Mouse (Mus musculus): ENCODE results near the gene Psors1c2. TPM values are rescaled to one million over a fixed set of nuclear protein-coding genes. Genes with fewer than 3 reads are reported as not detected.

Psors1c2 gene
- polyA plus RNA-seq, 1 experiment from 2014 or later, result 0.69 TPM

- 38% methylated on average over 5 of the region's 5 CpGs for WGBS
- ATAC-seq (replicated peaks; ENCODE audit: low FRiP score) (no peak), DNase-seq (ENCODE audit: low spot score) (no peak)
- no peak overlapping the region for H3K4me3 ChIP-seq (ENCODE audit: low read depth, low read length)
- H3K36me3 ChIP-seq (ENCODE audit: control insufficient read depth, insufficient read depth, low read length), result no peaks in the 10 kb centered on the region
- no peaks in the 10 kb centered on the region for H3K27me3 ChIP-seq (replicated peaks; ENCODE audit: control insufficient read depth, insufficient read depth, low read length)
- no peak overlapping the region for H3K27ac ChIP-seq (ENCODE audit: low read depth, low read length)
- no peaks in the 10 kb centered on the region for H3K4me1 ChIP-seq (replicated peaks; ENCODE audit: control insufficient read depth, insufficient read depth, low read length)
- H3K9ac ChIP-seq (ENCODE audit: low read depth, low read length), result no peak overlapping the region
- no peaks in the 10 kb centered on the region for H3K9me3 ChIP-seq (ENCODE audit: control insufficient read depth, low read length)
- no peak overlapping the region for H3K4me2 ChIP-seq
These were observed 23.8 kb downstream of the Psors1c2 start for GRCm38 (mm10) chr17:35556812-35557211.

GRCm38 (mm10) chr17:35557351-35557750 is 24.4 kb downstream of the Psors1c2 start:
- H3K4me3 ChIP-seq (ENCODE audit: low read depth, low read length), result no peak overlapping the region
- no peaks in the 10 kb centered on the region for H3K27me3 ChIP-seq (replicated peaks; ENCODE audit: control insufficient read depth, insufficient read depth, low read length)
- 74% methylated on average over 9 of the region's 9 CpGs for WGBS
- H3K36me3 ChIP-seq (ENCODE audit: control insufficient read depth, insufficient read depth, low read length), result no peaks in the 10 kb centered on the region
- H3K9ac ChIP-seq (ENCODE audit: low read depth, low read length), result no peak overlapping the region
- no peak for ATAC-seq (replicated peaks; ENCODE audit: low FRiP score)
- H3K9me3 ChIP-seq (ENCODE audit: control insufficient read depth, low read length), result no peaks in the 10 kb centered on the region
- no peak overlapping the region for H3K4me2 ChIP-seq
- H3K4me1 ChIP-seq (replicated peaks; ENCODE audit: control insufficient read depth, insufficient read depth, low read length), result no peaks in the 10 kb centered on the region
- DNase-seq (ENCODE audit: low spot score), result no peak
- H3K27ac ChIP-seq (ENCODE audit: low read depth, low read length), result no peak overlapping the region

- no peaks in the 10 kb centered on the region for H3K4me1 ChIP-seq (replicated peaks; ENCODE audit: control insufficient read depth, insufficient read depth, low read length)
- H3K36me3 ChIP-seq (ENCODE audit: control insufficient read depth, insufficient read depth, low read length), result no peaks in the 10 kb centered on the region
- H3K9ac ChIP-seq (ENCODE audit: low read depth, low read length), result no peak overlapping the region
- ATAC-seq (replicated peaks; ENCODE audit: low FRiP score) (no peak), DNase-seq (ENCODE audit: low spot score) (no peak)
- no peak overlapping the region for H3K4me2 ChIP-seq
- 53% methylated on average over 8 of the region's 8 CpGs for WGBS
- H3K9me3 ChIP-seq (ENCODE audit: control insufficient read depth, low read length), result no peaks in the 10 kb centered on the region
- H3K27ac ChIP-seq (ENCODE audit: low read depth, low read length), result no peak overlapping the region
- no peak overlapping the region for H3K4me3 ChIP-seq (ENCODE audit: low read depth, low read length)
- H3K27me3 ChIP-seq (replicated peaks; ENCODE audit: control insufficient read depth, insufficient read depth, low read length), result no peaks in the 10 kb centered on the region
These were observed 25.2 kb downstream of the Psors1c2 start for GRCm38 (mm10) chr17:35558216-35558615.

- DNase-seq (ENCODE audit: low spot score) (no peak), ATAC-seq (replicated peaks; ENCODE audit: low FRiP score) (no peak)
- no peak within 1 kb of the TSS for H3K9ac ChIP-seq (ENCODE audit: low read depth, low read length)
- no peak within 1 kb of the TSS for H3K4me3 ChIP-seq (ENCODE audit: low read depth, low read length)
- no peaks in the 10 kb centered on the region for H3K4me1 ChIP-seq (replicated peaks; ENCODE audit: control insufficient read depth, insufficient read depth, low read length)
- H3K36me3 ChIP-seq (ENCODE audit: control insufficient read depth, insufficient read depth, low read length), result no peaks in the 10 kb centered on the region
- H3K27ac ChIP-seq (ENCODE audit: low read depth, low read length), result no peak within 1 kb of the TSS
- no peaks in the 10 kb centered on the region for H3K9me3 ChIP-seq (ENCODE audit: control insufficient read depth, low read length)
- H3K27me3 ChIP-seq (replicated peaks; ENCODE audit: control insufficient read depth, insufficient read depth, low read length), result peaks cover 30% of the 10 kb centered on the region
- WGBS, result 53% methylated on average over 3 of the region's 3 CpGs
- H3K4me2 ChIP-seq, result no peak within 1 kb of the TSS
These were observed 34.1 kb downstream of the Psors1c2 start, which contains the start of gene 2300002M23Rik for GRCm38 (mm10) chr17:35567150-35567549. Gene 2300002M23Rik (plus strand): TSS chr17:35567450.

- H3K27me3 ChIP-seq (replicated peaks; ENCODE audit: control insufficient read depth, insufficient read depth, low read length), result peaks cover 30% of the 10 kb centered on the region
- no peak overlapping the region for H3K27ac ChIP-seq (ENCODE audit: low read depth, low read length)
- H3K4me3 ChIP-seq (ENCODE audit: low read depth, low read length), result no peak overlapping the region
- no peak overlapping the region for H3K9ac ChIP-seq (ENCODE audit: low read depth, low read length)
- no peak overlapping the region for H3K4me2 ChIP-seq
- H3K36me3 ChIP-seq (ENCODE audit: control insufficient read depth, insufficient read depth, low read length), result no peaks in the 10 kb centered on the region
- no peaks in the 10 kb centered on the region for H3K4me1 ChIP-seq (replicated peaks; ENCODE audit: control insufficient read depth, insufficient read depth, low read length)
- ATAC-seq (replicated peaks; ENCODE audit: low FRiP score), result no peak
- 23% methylated on average over 9 of the region's 9 CpGs for WGBS
- DNase-seq (ENCODE audit: low spot score), result no peak
- no peaks in the 10 kb centered on the region for H3K9me3 ChIP-seq (ENCODE audit: control insufficient read depth, low read length)
These were observed 34.8 kb downstream of the Psors1c2 start for GRCm38 (mm10) chr17:35567767-35568166.

GRCm38 (mm10) chr17:35569091-35569944 is 36.3 kb downstream of the Psors1c2 start:
- no peak for DNase-seq (ENCODE audit: low spot score)
- H3K4me3 ChIP-seq (ENCODE audit: low read depth, low read length), result 0 out of 2 replicates have a peak overlapping the region, but pooled peaks have one; percentile 15
- no peak for ATAC-seq (replicated peaks; ENCODE audit: low FRiP score)
- H3K4me2 ChIP-seq, result peak overlapping the region; percentile 47
- H3K36me3 ChIP-seq (ENCODE audit: control insufficient read depth, insufficient read depth, low read length), result no peaks in the 10 kb centered on the region
- no peak overlapping the region for H3K9ac ChIP-seq (ENCODE audit: low read depth, low read length)
- H3K4me1 ChIP-seq (replicated peaks; ENCODE audit: control insufficient read depth, insufficient read depth, low read length), result no peaks in the 10 kb centered on the region
- H3K9me3 ChIP-seq (ENCODE audit: control insufficient read depth, low read length), result no peaks in the 10 kb centered on the region
- 3% methylated on average over 28 of the region's 28 CpGs for WGBS
- no peak overlapping the region for H3K27ac ChIP-seq (ENCODE audit: low read depth, low read length)
- H3K27me3 ChIP-seq (replicated peaks; ENCODE audit: control insufficient read depth, insufficient read depth, low read length), result peaks cover 30% of the 10 kb centered on the region

GRCm38 (mm10) chr17:35570836-35571235 is 37.8 kb downstream of the Psors1c2 start:
- H3K4me2 ChIP-seq, result no peak overlapping the region
- H3K9ac ChIP-seq (ENCODE audit: low read depth, low read length), result no peak overlapping the region
- H3K27me3 ChIP-seq (replicated peaks; ENCODE audit: control insufficient read depth, insufficient read depth, low read length), result peaks cover 38% of the 10 kb centered on the region
- H3K36me3 ChIP-seq (ENCODE audit: control insufficient read depth, insufficient read depth, low read length), result no peaks in the 10 kb centered on the region
- ATAC-seq (replicated peaks; ENCODE audit: low FRiP score), result no peak
- 80% methylated on average over 14 of the region's 14 CpGs for WGBS
- H3K9me3 ChIP-seq (ENCODE audit: control insufficient read depth, low read length), result no peaks in the 10 kb centered on the region
- H3K4me3 ChIP-seq (ENCODE audit: low read depth, low read length), result no peak overlapping the region
- H3K4me1 ChIP-seq (replicated peaks; ENCODE audit: control insufficient read depth, insufficient read depth, low read length), result no peaks in the 10 kb centered on the region
- DNase-seq (ENCODE audit: low spot score), result no peak
- no peak overlapping the region for H3K27ac ChIP-seq (ENCODE audit: low read depth, low read length)

GRCm38 (mm10) chr17:35571477-35571876 is 38.5 kb downstream of the Psors1c2 start:
- Histone ChIP-seq H3K4me2 (no peak overlapping the region), H3K27me3 (replicated peaks; ENCODE audit: control insufficient read depth, insufficient read depth, low read length) (peaks cover 43% of the 10 kb centered on the region), H3K9ac (ENCODE audit: low read depth, low read length) (no peak overlapping the region), H3K4me1 (replicated peaks; ENCODE audit: control insufficient read depth, insufficient read depth, low read length) (no peaks in the 10 kb centered on the region), H3K27ac (ENCODE audit: low read depth, low read length) (no peak overlapping the region), H3K36me3 (ENCODE audit: control insufficient read depth, insufficient read depth, low read length) (no peaks in the 10 kb centered on the region), H3K9me3 (ENCODE audit: control insufficient read depth, low read length) (no peaks in the 10 kb centered on the region), H3K4me3 (ENCODE audit: low read depth, low read length) (no peak overlapping the region)
- 90% methylated on average over 7 of the region's 7 CpGs for WGBS
- DNase-seq (ENCODE audit: low spot score) (no peak), ATAC-seq (replicated peaks; ENCODE audit: low FRiP score) (no peak)

- no peak overlapping the region for H3K9ac ChIP-seq (ENCODE audit: low read depth, low read length)
- ATAC-seq (replicated peaks; ENCODE audit: low FRiP score), result no peak
- H3K36me3 ChIP-seq (ENCODE audit: control insufficient read depth, insufficient read depth, low read length), result no peaks in the 10 kb centered on the region
- 20% methylated on average over 6 of the region's 6 CpGs for WGBS
- no peak overlapping the region for H3K4me3 ChIP-seq (ENCODE audit: low read depth, low read length)
- no peaks in the 10 kb centered on the region for H3K4me1 ChIP-seq (replicated peaks; ENCODE audit: control insufficient read depth, insufficient read depth, low read length)
- no peak overlapping the region for H3K4me2 ChIP-seq
- H3K9me3 ChIP-seq (ENCODE audit: control insufficient read depth, low read length), result 0 out of 2 replicates have a peak, but pooled peaks cover 3% of the 10 kb centered on the region
- no peak overlapping the region for H3K27ac ChIP-seq (ENCODE audit: low read depth, low read length)
- H3K27me3 ChIP-seq (replicated peaks; ENCODE audit: control insufficient read depth, insufficient read depth, low read length), result peaks cover 16% of the 10 kb centered on the region
- DNase-seq (ENCODE audit: low spot score), result peak; percentile 57
These were observed 45.2 kb downstream of the Psors1c2 start for GRCm38 (mm10) chr17:35578211-35578610.
